Mouse (Mus musculus): ENCODE measurements around the gene Rdh1.

DNA sequence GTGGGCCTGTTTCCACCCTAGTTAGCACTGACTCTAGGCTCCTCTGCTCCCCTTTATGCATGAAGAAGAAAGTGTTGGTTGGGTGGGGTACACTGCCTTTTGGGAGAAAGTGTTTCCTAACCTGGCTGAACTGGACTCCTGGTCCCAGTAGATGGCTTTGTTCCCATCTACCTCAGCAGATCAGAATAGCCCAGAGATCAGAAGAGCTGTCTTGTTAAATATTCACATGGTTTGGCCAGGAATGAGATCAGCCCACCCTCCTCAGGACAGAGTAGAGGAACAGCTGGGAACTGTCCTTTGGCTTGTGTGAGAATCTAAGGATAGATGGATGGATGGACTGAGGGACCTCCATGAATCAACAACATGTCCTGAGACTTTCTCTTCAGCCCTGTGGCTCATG lies 56.4 kb downstream of the Rdh1 start:
- TF ChIP-seq POLR2A (IDR thresholded peaks at IDR 0.05; ENCODE audit: borderline replicate concordance, low read depth, low read length) (no peak), CTCF (IDR thresholded peaks at IDR 0.05; ENCODE audit: low read depth, low read length) (no peak)
